Mouse (Mus musculus): ENCODE results near the gene Hist1h3f. TPM values are rescaled to one million over a fixed set of nuclear protein-coding genes. Genes with fewer than 3 reads are reported as not detected.
"Not testable (repeated sequence)": the region's sequence is repeated elsewhere in the genome, so short reads cannot be mapped to it uniquely, and the experiment has no call there.

Hist1h3f gene
- total RNA-seq, 2 experiments from 2014 or later: 28.3 to 32.7 TPM

- not testable (repeated sequence) for DNase-seq (ENCODE audit: low spot score in 2 of 2)
Measured at GRCm38 (mm10) chr13:23561531-23561882, 17.7 kb downstream of the Hist1h3f start.

GRCm38 (mm10) chr13:23561883-23562659, 18.2 kb downstream of the Hist1h3f start, which contains the start of gene Hist1h3e:
Hist1h3e (minus strand) TSS chr13:23562369.
- peak; percentile 94 to 95 for DNase-seq (ENCODE audit: low spot score in 2 of 2)

GRCm38 (mm10) chr13:23562699-23563462, 19.0 kb downstream of the Hist1h3f start:
- peak in 1 of 2 experiments; percentile 46 for DNase-seq (ENCODE audit: low spot score in 2 of 2)

- DNase-seq (ENCODE audit: low spot score in 2 of 2): no peak
Measured at GRCm38 (mm10) chr13:23564482-23564881, 20.6 kb downstream of the Hist1h3f start.

GRCm38 (mm10) chr13:23570261-23571021, 26.6 kb downstream of the Hist1h3f start:
- not testable (repeated sequence) for DNase-seq (ENCODE audit: low spot score in 2 of 2)

GRCm38 (mm10) chr13:23571022-23571503, 27.2 kb downstream of the Hist1h3f start, which contains the start of the genes Hist1h2ae and Hist1h2bg:
Hist1h2ae (minus strand) TSS chr13:23571220.
Hist1h2bg (plus strand) TSS chr13:23571396.
- peak; percentile 61 to 72 for DNase-seq (ENCODE audit: low spot score in 2 of 2)

GRCm38 (mm10) chr13:23571504-23572217, 27.8 kb downstream of the Hist1h3f start:
- DNase-seq (ENCODE audit: low spot score in 2 of 2): not testable (repeated sequence)

- DNase-seq (ENCODE audit: low spot score in 2 of 2): no peak
Measured at GRCm38 (mm10) chr13:23572218-23573033, 28.6 kb downstream of the Hist1h3f start.

GRCm38 (mm10) chr13:23573034-23573897, 29.4 kb downstream of the Hist1h3f start:
- DNase-seq (ENCODE audit: low spot score in 2 of 2): not testable (repeated sequence)

GRCm38 (mm10) chr13:23573898-23574524, 30.2 kb downstream of the Hist1h3f start, which contains the start of the genes Hist1h2bf and Hist1h2ad:
Hist1h2bf (minus strand) TSS chr13:23574196.
Hist1h2ad (plus strand) TSS chr13:23574381.
- peak; percentile 81 to 86 for DNase-seq (ENCODE audit: low spot score in 2 of 2)

GRCm38 (mm10) chr13:23574546-23575170, 30.8 kb downstream of the Hist1h3f start:
- DNase-seq (ENCODE audit: low spot score in 2 of 2): not testable (repeated sequence)

GRCm38 (mm10) chr13:23575271-23575851, 31.5 kb downstream of the Hist1h3f start, which contains the start of gene Hist1h3d:
Hist1h3d (plus strand) TSS chr13:23575763.
- peak; percentile 36 to 55 for DNase-seq (ENCODE audit: low spot score in 2 of 2)

- not testable (repeated sequence) for DNase-seq (ENCODE audit: low spot score in 2 of 2)
Measured at GRCm38 (mm10) chr13:23575864-23576313, 32.0 kb downstream of the Hist1h3f start.

GRCm38 (mm10) chr13:23576351-23576881, 32.6 kb downstream of the Hist1h3f start:
- DNase-seq (ENCODE audit: low spot score in 2 of 2): no peak

GRCm38 (mm10) chr13:23576906-23577639, 33.2 kb downstream of the Hist1h3f start:
- DNase-seq (ENCODE audit: low spot score in 2 of 2): no peak

- DNase-seq (ENCODE audit: low spot score in 2 of 2): no peak
Measured at GRCm38 (mm10) chr13:23577835-23578234, 34.0 kb downstream of the Hist1h3f start.
